8 mouse cellular contexts compared by ENCODE assay signal in the genomic region with DNA sequence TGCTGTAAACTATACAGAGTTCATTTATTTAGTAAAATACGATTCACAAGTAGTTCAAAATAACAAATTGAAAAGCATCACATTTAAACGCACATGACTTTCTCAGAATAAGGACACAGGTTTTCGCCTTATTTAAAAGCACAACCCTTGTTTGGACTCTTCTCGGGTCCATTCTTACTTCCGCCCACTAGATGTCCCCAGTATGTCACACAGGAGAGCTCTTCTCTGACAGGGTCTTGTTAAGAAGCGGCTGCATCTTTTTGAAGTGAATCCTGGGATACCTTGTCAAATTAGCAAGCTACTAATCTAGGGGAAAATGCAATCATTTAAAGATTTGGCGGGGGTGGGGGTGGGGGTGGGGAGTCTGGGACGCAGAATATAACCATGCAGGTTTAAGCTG.
DNase-seq lines count a peak whose midpoint lies in the region; ATAC-seq and TF ChIP-seq lines count a peak whose summit lies in the region.

No protein-coding gene starts in this region.

- no peak overlapping the region for H3K4me3 ChIP-seq in gastrocnemius, adult 2 months
- H3K4me3 ChIP-seq in hindbrain, postnatal 0 days (ENCODE audit: low read length) = no peak overlapping the region
- H3K4me3 ChIP-seq in neural tube, embryonic 14.5 days (ENCODE audit: low read depth, low read length) = no peak overlapping the region

- no peak for DNase-seq in gastrocnemius, adult 2 months
- DNase-seq in gastrocnemius, adult 8-10 months (ENCODE audit: low spot score in 2 of 2) = no peak
- peak; percentile 66 for DNase-seq in 416B (ENCODE audit: low read depth)
- DNase-seq in embryo, embryonic 10 days (ENCODE audit: low spot score) = peak; percentile 77
- DNase-seq in hindbrain, postnatal 0 days (ENCODE audit: low spot score) = peak; percentile 79
- no peak for DNase-seq in urinary bladder, postnatal 25 days (ENCODE audit: low spot score)
- DNase-seq in gastrocnemius, postnatal 4 days (ENCODE audit: low spot score in 2 of 2) = no peak

- H3K27me3 ChIP-seq in hindbrain, postnatal 0 days (ENCODE audit: insufficient read depth, low read length) = no peaks in the 10 kb centered on the region; the same call in 1 of the 2 replicates
- H3K27me3 ChIP-seq in neural tube, embryonic 14.5 days (ENCODE audit: control insufficient read depth, insufficient read depth, low read length) = no peaks in the 10 kb centered on the region

- no peaks in the 10 kb centered on the region for H3K9me3 ChIP-seq in hindbrain, postnatal 0 days (ENCODE audit: low read length)
- H3K9me3 ChIP-seq in neural tube, embryonic 14.5 days (ENCODE audit: control insufficient read depth, low read length) = no peaks in the 10 kb centered on the region

- peak overlapping the region; percentile 43 for H3K4me2 ChIP-seq in hindbrain, postnatal 0 days (ENCODE audit: low read depth, low read length)
- H3K4me2 ChIP-seq in neural tube, embryonic 14.5 days (ENCODE audit: low read depth, low read length) = no peak overlapping the region

- H3K9ac ChIP-seq in hindbrain, postnatal 0 days (replicated peaks; ENCODE audit: low read length) = no peak overlapping the region
- no peak overlapping the region for H3K9ac ChIP-seq in neural tube, embryonic 14.5 days (replicated peaks; ENCODE audit: low read depth, low read length)

- WGBS in hindbrain, postnatal 0 days = 7% methylated on average over 8 of the region's 8 CpGs
- 7% methylated on average over 8 of the region's 8 CpGs for WGBS in neural tube, embryonic 14.5 days

- no peak overlapping the region for H3K27ac ChIP-seq in gastrocnemius, adult 2 months
- no peak overlapping the region for H3K27ac ChIP-seq in hindbrain, postnatal 0 days
- H3K27ac ChIP-seq in neural tube, embryonic 14.5 days (ENCODE audit: low read depth, low read length) = no peak overlapping the region

- intact Hi-C loops in gastrocnemius, adult 2 months (cut with DNase I) = no loop called here

- H3K36me3 ChIP-seq in hindbrain, postnatal 0 days (ENCODE audit: insufficient read depth, low read length) = no peaks in the 10 kb centered on the region
- H3K36me3 ChIP-seq in neural tube, embryonic 14.5 days (ENCODE audit: control insufficient read depth, insufficient read depth, low read length) = no peaks in the 10 kb centered on the region

- ATAC-seq in hindbrain, postnatal 0 days = peak; percentile 72; the same call in 1 of the 2 replicates
- peak; percentile 86 for ATAC-seq in neural tube, embryonic 14.5 days (ENCODE audit: low read depth)

- no peaks in the 10 kb centered on the region for H3K4me1 ChIP-seq in hindbrain, postnatal 0 days (ENCODE audit: insufficient read depth, low read length)
- H3K4me1 ChIP-seq in neural tube, embryonic 14.5 days (ENCODE audit: control insufficient read depth, insufficient read depth, low read length) = peaks cover 4% of the 10 kb centered on the region; the same call in 1 of the 2 replicates

- TF ChIP-seq CTCF in gastrocnemius, adult 2 months (IDR thresholded peaks at IDR 0.05) = peak; percentile 58
- TF ChIP-seq CTCF in hindbrain, postnatal 0 days (IDR thresholded peaks at IDR 0.05; ENCODE audit: low read depth) = peak; percentile 71

Comparison
In these comparisons a context has a peak if more than half of its experiments do, and no peak if none do; other contexts are left out.
1. DNase-seq: peak in 416B (single experiment), embryo, embryonic 10 days (single experiment) and hindbrain, postnatal 0 days (single experiment); none in gastrocnemius, adult 2 months (single experiment), gastrocnemius, adult 8-10 months (0 of 2), urinary bladder, postnatal 25 days (single experiment) and gastrocnemius, postnatal 4 days (0 of 2).